Mouse (Mus musculus): ENCODE results near the gene Spon1. TPM values are rescaled to one million over a fixed set of nuclear protein-coding genes. Genes with fewer than 3 reads are reported as not detected.
A peak's percentile ranks its signal among the peaks of the same experiment; 100 is the strongest.

The Spon1 gene
- total RNA-seq, 2 experiments from 2014 or later: 28.6 to 32.7 TPM

DNA sequence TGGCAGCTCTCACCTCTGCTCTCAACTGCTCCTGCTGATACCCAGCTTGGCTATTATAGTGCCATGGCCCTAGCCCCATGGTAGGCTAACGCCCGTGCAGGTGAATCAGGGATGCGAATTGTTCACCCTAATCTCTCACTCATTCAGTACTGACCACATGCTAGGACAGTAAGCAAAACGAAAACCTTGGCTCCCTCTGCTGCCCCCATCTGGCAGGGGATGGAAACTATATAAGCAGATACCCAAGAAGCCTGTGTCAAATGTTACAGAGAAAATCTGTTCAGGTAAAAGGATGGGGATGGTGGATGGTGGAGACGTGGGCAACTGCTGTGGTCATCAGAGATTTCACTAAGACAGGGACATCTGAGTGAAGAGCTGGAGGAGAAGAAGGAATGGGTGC is 241.8 kb downstream of the Spon1 start:
- peak; percentile 47 for DNase-seq

GRCm38 (mm10) chr7:114011726-114012443 is 246.1 kb downstream of the Spon1 start:
- no peak for DNase-seq

- DNase-seq: peak; percentile 44
Observed at GRCm38 (mm10) chr7:114016001-114016949, 250.5 kb downstream of the Spon1 start.

DNA sequence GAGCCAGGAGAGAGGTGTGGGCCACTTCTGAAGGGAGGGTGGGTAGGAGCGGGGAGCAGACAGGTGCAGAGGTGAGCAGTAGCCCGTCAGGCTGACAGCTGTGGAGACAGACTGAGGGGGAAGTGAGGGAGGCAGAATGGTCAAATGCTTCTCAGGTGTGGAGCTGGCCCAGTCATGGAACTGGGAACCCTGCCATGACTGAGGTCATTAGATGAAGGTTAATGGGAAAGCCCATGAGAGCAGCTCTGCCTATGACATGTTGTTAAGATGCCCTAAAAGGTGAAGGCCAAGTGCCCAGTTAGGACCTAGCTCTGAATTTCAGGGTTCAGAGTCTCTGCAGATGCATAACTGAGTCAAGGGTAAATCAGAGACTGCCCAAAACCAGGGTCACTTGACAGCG is 253.1 kb downstream of the Spon1 start:
- DNase-seq: peak; percentile 36

GRCm38 (mm10) chr7:114020057-114020703 is 254.4 kb downstream of the Spon1 start:
- no peak for DNase-seq

- DNase-seq: peak; percentile 80
Observed at GRCm38 (mm10) chr7:114020704-114021093, 254.9 kb downstream of the Spon1 start.

DNA sequence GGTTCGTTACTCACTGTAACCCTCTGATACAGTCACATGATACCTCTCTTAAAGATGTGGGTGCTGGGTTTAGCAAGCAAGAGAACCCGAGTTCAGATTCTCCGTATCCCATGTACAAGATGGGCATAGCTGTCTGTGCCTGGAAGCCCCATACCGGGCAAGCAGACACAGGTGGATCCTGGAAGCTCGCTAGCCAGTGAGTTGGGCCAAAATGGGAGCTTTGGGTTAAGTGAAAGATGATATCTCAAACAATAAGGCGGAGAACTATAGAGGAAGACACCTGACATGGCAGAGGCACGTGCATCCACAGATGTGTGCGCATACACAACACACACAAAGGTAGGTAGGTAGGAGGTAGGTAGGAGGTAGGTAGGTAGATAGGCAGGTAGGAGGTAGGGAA is 261.1 kb downstream of the Spon1 start:
- DNase-seq: no peak

- DNase-seq: no peak
Observed at GRCm38 (mm10) chr7:114027406-114027805, 261.6 kb downstream of the Spon1 start.

GRCm38 (mm10) chr7:114028828-114029227 is 263.0 kb downstream of the Spon1 start:
- DNase-seq: no peak

DNA sequence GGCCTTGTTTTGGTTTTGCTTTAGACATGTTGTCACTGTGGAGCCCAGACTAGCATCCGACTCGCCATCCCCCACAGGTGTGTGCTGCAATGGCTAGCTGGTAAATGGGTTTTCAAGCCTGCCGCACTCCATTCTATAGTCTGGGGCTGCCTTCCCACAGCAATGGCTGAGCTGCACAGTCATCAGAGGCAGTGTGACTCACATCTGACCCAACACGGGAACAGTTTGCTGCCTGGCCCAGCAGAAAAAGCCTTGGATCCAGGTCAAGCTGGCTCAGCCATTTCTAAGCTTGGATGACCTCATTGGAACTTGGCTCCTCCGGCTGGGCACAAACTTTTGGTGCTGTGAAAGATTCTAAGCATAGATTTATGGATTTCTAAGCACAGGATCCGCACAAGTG is 263.8 kb downstream of the Spon1 start:
- DNase-seq: peak; percentile 40

DNA sequence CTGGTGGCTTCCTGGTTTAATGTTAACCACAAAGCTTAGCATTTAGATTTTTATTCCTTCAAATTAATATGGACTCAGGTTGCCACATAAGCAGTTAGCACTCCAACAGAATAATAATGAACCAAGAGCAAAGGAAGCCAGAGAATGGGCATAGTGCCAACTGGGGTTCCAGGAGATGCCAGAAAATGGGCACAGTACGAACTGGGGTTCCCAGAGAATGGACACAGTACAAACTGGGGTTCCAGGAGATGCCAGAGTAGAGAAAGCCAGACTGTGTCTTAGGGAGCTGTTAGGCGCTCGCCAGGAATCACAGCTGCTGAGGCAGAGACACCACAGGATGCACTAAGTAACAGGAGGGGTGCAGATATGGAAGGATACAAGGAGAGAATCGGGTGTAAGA is 271.4 kb downstream of the Spon1 start:
- no peak for DNase-seq

GRCm38 (mm10) chr7:114041349-114041748 is 275.6 kb downstream of the Spon1 start:
- DNase-seq: no peak

DNA sequence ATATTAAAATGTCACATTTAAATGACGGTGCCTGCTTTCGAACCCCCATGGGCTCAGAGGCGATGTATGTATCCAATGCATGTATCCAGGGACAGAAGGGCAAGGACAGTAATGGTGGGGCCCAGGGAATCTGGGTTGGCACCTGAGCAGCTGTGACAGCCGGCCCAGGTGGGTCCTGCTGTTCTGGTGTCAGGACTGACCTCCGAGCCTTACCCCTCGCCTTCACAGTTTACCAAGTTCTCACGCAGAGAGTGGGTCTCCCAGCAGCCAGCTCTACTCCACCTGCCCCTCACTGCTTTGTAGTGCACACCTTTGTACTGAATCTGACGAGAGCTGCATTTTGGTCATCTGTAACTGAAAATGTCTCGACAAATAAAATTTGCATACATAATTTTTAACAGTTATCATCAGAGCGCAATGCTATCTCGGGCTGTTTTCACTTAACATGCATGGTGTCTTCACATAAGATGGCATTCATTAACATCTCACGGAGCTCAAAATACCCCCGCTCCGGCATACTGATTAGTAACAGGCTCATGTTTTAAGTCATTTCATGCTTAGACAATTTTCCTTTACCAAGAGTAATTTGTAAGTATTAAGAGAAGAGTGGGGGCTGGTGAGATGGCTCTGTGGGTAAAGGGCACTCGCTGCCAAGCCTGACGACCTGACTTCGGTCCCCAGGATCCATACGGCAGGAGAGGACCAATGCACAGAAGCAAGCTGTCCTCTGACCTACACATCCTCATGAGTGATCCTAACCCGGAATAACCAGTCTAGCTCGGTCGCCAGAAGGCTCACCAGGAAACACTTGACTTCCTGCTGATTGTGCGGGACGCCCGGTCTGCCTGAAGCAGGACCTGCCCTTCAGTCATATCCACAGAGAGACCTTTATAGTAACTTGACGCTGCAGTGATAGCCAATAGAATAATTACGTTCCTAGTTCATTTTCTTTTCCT is 277.5 kb downstream of the Spon1 start:
- DNase-seq: peak; percentile 35

DNA sequence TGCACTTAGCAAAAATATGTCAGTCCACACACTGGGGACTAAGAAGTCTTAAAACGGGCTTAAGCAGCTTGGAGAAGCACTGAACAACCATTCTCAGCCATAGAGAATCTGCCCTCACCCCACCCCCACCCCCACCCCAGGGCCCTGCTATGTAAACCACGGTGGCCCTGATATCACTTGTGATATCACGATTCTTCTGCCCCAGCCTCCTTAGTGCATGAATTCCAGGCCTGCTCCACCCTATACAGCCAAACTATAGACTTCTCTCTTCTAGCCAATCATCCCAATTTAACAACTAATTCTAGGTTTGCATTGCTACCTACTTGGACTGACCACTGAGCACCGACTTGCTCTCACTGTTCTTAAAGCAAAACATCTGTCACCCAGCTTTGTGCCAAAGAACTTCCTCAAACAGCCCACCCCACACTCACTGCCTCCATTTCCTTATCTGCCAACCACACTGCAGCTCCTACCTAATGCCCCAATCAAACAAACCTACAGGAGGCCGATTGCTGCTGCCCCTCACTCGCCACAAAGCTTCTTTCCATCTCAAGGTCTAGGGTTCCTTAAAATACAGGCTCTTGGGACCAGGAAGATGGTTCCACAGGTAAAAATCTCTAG is 278.2 kb downstream of the Spon1 start:
- no peak for DNase-seq

- DNase-seq: no peak
Observed at GRCm38 (mm10) chr7:114045814-114046213, 280.0 kb downstream of the Spon1 start.

DNA sequence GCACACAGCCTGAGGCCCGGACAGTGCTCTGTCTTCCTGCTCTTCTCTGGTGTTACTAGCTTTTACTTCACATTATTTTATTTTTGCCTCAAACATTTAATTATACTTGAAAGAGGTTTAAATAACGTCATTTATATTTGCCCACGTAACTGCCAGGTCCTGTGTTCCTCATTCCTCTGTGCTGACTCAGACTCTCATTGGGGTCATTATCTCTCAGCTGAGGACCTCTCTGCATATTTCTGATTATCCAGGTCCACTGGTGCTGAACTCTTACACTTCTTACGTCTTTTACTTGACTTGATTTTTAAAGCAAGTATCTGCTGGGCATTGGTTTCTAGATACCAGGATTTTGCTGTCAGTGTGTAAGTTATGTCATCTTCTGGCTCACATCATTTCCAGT is 287.9 kb downstream of the Spon1 start:
- no peak for DNase-seq

DNA sequence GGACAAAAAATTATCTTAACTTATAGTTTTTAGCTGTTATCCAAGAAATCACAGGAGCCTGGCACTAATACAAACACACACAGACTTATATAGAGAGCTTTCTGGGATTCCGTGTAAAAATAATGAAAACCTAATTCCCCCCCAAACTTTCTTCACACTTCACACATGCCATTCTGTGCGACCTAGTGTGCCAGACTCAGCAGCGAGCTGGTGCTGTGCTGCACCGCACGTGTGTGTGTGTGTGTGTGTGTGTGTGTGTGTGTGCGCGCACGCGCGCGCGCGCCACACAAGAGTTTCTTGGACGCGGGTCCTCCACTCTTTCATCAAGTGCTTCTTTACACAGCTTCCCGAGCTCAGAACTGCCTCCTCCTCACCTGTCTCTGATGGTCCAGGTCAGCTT is 292.4 kb downstream of the Spon1 start:
- DNase-seq: no peak

DNA sequence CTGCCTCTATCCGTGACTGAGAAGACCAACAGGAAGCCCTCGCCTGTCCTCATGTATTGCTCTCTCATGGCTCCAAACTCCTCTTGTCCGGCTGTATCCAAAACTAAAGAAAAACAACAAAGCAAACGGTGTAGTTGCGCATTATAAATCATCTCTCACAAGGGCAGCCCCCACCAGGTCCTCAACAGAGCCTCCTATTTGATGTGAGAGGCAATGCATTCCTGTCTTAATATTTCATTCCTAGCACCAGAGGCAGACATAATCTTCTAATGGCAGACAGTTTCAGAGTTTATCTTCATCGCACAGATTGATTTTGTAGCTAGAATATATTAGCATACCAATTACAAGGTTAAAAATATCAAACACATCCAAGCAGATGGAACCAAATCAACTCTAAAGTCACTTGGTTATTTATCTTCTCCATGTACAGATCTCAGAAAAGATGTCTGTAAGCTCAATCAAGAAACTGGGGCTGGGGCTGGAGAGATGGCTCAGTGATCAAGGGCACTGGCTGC is 293.2 kb downstream of the Spon1 start:
- DNase-seq: no peak

GRCm38 (mm10) chr7:114060445-114060844 is 294.6 kb downstream of the Spon1 start:
- DNase-seq: no peak

DNA sequence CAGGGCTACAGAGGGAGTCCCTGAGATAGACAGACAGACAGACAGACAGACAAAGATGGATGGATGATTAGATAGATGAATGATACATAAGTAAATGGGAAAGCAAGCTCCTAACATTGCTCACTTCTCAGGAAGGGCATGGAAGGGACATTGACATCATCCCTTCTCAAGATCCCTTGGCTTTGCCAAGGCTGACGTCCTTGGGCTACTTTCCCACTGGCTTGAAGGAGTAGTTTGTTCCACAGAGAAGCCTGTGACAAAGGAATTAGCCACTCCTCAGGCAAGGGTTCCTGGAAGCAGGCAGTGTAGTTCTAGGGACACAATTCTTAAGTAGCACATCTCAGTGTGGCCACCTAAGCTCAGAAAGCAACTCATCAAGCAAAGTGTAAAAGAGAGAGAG is 296.7 kb downstream of the Spon1 start:
- DNase-seq: peak; percentile 57

GRCm38 (mm10) chr7:114063534-114063933 is 297.7 kb downstream of the Spon1 start:
- peak; percentile 54 for DNase-seq
